Mouse (Mus musculus) small intestine, adult 2 months (tissue): ENCODE data around the gene Hsp90ab1. TPM values are rescaled to one million over a fixed set of nuclear protein-coding genes. Genes with fewer than 3 reads are reported as not detected.
A peak's percentile ranks its signal among the peaks of the same experiment; 100 is the strongest.

Source experiments
- H3K27ac ChIP-seq: fragments of 200-500 bp; 2 replicates; pipeline ENCODE4 v1.5.1; 2012; ENCODE audit warnings: low read depth, low read length, control low read depth, inconsistent platforms; ENCODE audit not compliant: insufficient read depth
- H3K27me3 ChIP-seq: fragments of 200-500 bp; 2 replicates; pipeline ENCODE4 v1.6.1; 2012; ENCODE audit warnings: mild to moderate bottlenecking, moderate library complexity, low read length, inconsistent platforms; ENCODE audit not compliant: control insufficient read depth, insufficient read depth
- H3K36me3 ChIP-seq: fragments of 200-500 bp; 2 replicates; pipeline ENCODE4 v1.6.1; 2012; ENCODE audit warnings: mild to moderate bottlenecking, low read length, control low read depth, inconsistent platforms; ENCODE audit not compliant: control insufficient read depth, insufficient read depth
- H3K4me1 ChIP-seq: fragments of 200-500 bp; 2 replicates; pipeline ENCODE4 v1.6.1; 2012; ENCODE audit warnings: low read length, inconsistent platforms, mixed read lengths; ENCODE audit not compliant: control insufficient read depth, insufficient read depth, insufficient read length
- H3K4me3 ChIP-seq: fragments of 200-500 bp; 2 replicates; pipeline ENCODE4 v1.5.1; 2012; ENCODE audit warnings: low read depth, mild to moderate bottlenecking, control low read depth, inconsistent platforms, low read length, moderate library complexity
- CTCF ChIP-seq: fragments of 200-500 bp; IDR thresholded peaks from 2 replicates; pipeline ENCODE4 v1.5.1; 2012; ENCODE audit warnings: low read depth, mild to moderate bottlenecking, control low read depth, inconsistent platforms, low read length, moderate library complexity, mixed read lengths; ENCODE audit not compliant: insufficient replicate concordance, insufficient read length; ENCODE audit errors: extremely low read depth
- POLR2A ChIP-seq: fragments of 200-500 bp; IDR thresholded peaks from 2 replicates; pipeline ENCODE4 v1.6.1; 2012; ENCODE audit warnings: low read depth, mild to moderate bottlenecking, control low read depth, inconsistent platforms, low read length, moderate library complexity
- WGBS: fragments of 180-500 bp; shearing (Covaris S2); methylation state at CpG from one replicate; pipeline ENCODE4 v1.1.7; 2018; 5-methylcytosine and 5-hydroxymethylcytosine counted together
- polyA plus RNA-seq: library from polyadenylated mRNA; depleted of rRNA; stranded (reverse); fragments of >200 nt; gene quantifications from 2 replicates; pipeline ENCODE4 v1.2.3, GENCODE M21; 2012

Hsp90ab1 gene
- polyA plus RNA-seq, 1 experiment, result 157 TPM

GRCm38 (mm10) chr17:45600267-45600666 is 27.2 kb upstream of the Hsp90ab1 start:
- TF ChIP-seq CTCF, result no peak
- no peak for TF ChIP-seq POLR2A
- Histone ChIP-seq H3K4me3 (no peak overlapping the region), H3K4me1 (peaks cover 18% of the 10 kb centered on the region), H3K27ac (no peak overlapping the region), H3K36me3 (no peaks in the 10 kb centered on the region), H3K27me3 (no peaks in the 10 kb centered on the region)
- 83% methylated on average over 8 of the region's 8 CpGs for WGBS

- WGBS, result 20% methylated on average over 32 of the region's 32 CpGs
- TF ChIP-seq CTCF, result no peak
- TF ChIP-seq POLR2A, result 0 out of 2 replicates have a peak, but pooled peaks have one; percentile 7
- peak within 1 kb of the TSS; percentile 54 for H3K4me3 ChIP-seq
- H3K36me3 ChIP-seq, result no peaks in the 10 kb centered on the region
- H3K27ac ChIP-seq, result peak within 1 kb of the TSS; percentile 61
- H3K27me3 ChIP-seq, result no peaks in the 10 kb centered on the region
- H3K4me1 ChIP-seq, result peaks cover 21% of the 10 kb centered on the region
These were observed 26.6 kb upstream of the Hsp90ab1 start, which contains the start of gene Slc29a1 for GRCm38 (mm10) chr17:45599446-45600242. Gene Slc29a1 (minus strand): TSS chr17:45599606.

GRCm38 (mm10) chr17:45598891-45599290 is 25.8 kb upstream of the Hsp90ab1 start:
- no peaks in the 10 kb centered on the region for H3K27me3 ChIP-seq
- no peaks in the 10 kb centered on the region for H3K36me3 ChIP-seq
- peak overlapping the region; percentile 61 for H3K27ac ChIP-seq
- peaks cover 21% of the 10 kb centered on the region for H3K4me1 ChIP-seq
- TF ChIP-seq POLR2A, result no peak
- TF ChIP-seq CTCF, result no peak
- H3K4me3 ChIP-seq, result peak overlapping the region; percentile 54
- WGBS, result 14% methylated on average over 3 of the region's 3 CpGs

GRCm38 (mm10) chr17:45598376-45598775 is 25.3 kb upstream of the Hsp90ab1 start:
- WGBS, result 52% methylated on average over 2 of the region's 2 CpGs

GRCm38 (mm10) chr17:45597787-45598186 is 24.7 kb upstream of the Hsp90ab1 start:
- TF ChIP-seq POLR2A, result no peak
- TF ChIP-seq CTCF, result no peak
- no peak overlapping the region for H3K4me3 ChIP-seq
- H3K36me3 ChIP-seq, result no peaks in the 10 kb centered on the region
- H3K4me1 ChIP-seq, result peaks cover 30% of the 10 kb centered on the region
- 11% methylated on average over 3 of the region's 3 CpGs for WGBS
- no peaks in the 10 kb centered on the region for H3K27me3 ChIP-seq
- peak overlapping the region; percentile 61; the same call in 1 of the 2 replicates for H3K27ac ChIP-seq

More at GRCm38 (mm10) chr17:45598376-45598775, 25.3 kb upstream of the Hsp90ab1 start:
- Histone ChIP-seq H3K27me3 (no peaks in the 10 kb centered on the region), H3K4me3 (no peak overlapping the region), H3K27ac (peak overlapping the region; percentile 61), H3K4me1 (peaks cover 26% of the 10 kb centered on the region), H3K36me3 (no peaks in the 10 kb centered on the region)
- TF ChIP-seq CTCF (no peak), POLR2A (no peak)

- peak overlapping the region; percentile 73 for H3K27ac ChIP-seq
- TF ChIP-seq CTCF, result peak; percentile 48; the same call in 1 of the 2 replicates
- no peak for TF ChIP-seq POLR2A
These were observed 23.7 kb upstream of the Hsp90ab1 start for GRCm38 (mm10) chr17:45596631-45597396.

GRCm38 (mm10) chr17:45595736-45596390 is 22.8 kb upstream of the Hsp90ab1 start:
- Histone ChIP-seq H3K36me3 (no peaks in the 10 kb centered on the region), H3K4me3 (peak overlapping the region; percentile 68), H3K27me3 (no peaks in the 10 kb centered on the region), H3K4me1 (peaks cover 30% of the 10 kb centered on the region), H3K27ac (no peak overlapping the region; the same call in 1 of the 2 replicates)
- 21% methylated on average over 23 of the region's 23 CpGs for WGBS
- TF ChIP-seq POLR2A (no peak), CTCF (no peak)

More at GRCm38 (mm10) chr17:45596631-45597396, 23.7 kb upstream of the Hsp90ab1 start:
- 38% methylated on average over 11 of the region's 11 CpGs for WGBS
- Histone ChIP-seq H3K36me3 (no peaks in the 10 kb centered on the region), H3K27me3 (no peaks in the 10 kb centered on the region), H3K4me3 (no peak overlapping the region), H3K4me1 (peaks cover 30% of the 10 kb centered on the region)
